Mouse (Mus musculus): Measurements from ENCODE around the gene Msl1.

Gene Msl1

DNA sequence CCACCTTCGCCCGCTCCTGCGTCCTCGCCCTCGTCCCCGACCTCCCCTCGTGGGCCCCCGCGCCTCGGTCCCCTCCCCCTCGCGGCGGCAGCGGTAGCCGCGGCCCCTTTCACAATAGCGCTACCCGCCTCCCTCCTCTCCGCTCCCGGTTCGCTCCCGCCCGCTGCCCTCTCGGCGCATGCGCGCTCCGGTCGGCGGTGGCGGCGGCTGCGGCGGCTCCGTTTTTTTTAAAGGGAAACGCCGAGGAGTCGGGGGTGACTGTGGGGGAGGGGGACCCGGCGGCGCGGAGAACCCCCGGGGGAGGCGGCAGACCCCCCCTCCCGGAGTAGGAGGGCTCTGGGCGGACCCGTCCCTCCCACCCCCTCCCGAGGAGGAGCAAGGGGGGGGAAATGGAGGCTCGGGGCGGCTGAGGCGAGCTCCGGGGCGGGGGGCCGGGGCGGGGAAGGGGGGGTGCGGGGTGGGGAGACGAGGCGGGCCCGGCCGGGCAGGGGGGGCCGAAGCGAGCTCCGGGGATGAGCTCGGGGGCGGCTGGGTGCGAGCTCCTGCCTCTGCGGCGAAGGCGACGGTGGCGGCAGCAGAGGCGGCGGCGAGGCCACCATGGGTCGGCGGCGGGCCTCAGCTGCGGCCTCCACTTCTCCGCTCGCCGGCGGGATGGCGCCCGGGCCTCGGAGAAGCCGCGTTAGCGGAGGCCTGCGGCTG, at the start of gene Msl1:
Gene Msl1 (plus strand): TSS at position 502 of the 699 bp plus-strand sequence.
- in situ Hi-C loops (cut with MboI; ENCODE audit: unreplicated experiment in 2 of 2), result no loop called here

DNA sequence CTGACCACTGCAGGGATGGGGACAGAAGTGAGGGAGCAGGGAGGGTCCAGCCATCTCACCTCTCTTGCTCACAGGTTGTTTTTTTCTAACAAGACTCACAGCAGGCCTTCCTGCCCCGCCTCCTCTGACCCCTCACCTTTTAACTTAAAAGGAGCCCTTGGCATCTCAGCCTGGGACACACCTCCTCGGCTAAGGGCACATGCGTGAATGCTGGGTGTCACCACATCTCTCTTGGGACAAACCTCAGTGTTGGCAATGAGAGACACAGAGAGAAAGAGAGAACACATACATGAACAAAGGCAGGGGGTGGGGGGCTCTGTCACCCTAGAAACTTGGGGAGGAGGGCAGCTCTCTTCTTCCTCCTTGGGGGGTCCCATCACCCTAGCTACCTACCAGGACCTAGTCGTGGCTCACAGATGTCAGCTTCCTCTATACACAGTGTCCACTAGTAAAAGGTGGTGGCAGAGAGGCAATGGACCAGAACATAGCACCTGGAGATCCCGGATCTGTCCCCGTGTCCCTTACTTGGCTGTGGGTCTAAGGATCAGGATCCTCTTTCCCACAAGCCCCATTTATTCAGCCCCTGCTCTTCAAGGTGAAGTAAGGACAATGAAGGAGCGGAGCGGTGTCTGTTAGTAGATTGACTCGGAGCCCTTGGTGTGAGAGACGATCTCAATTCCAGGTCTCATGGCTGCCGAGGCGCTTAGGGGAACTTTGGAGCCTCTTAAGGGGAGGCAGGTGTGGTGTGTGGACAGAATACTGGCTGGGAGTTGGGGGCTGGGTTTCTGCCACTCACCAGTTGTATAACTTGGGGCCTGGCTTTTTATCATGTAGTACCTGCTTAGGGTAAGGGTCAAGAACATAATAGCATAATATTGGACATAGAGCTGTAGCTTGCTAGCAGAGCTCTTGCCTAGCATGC, 49.1 kb upstream of the Msl1 start:
- in situ Hi-C loops (cut with MboI; ENCODE audit: unreplicated experiment in 2 of 2), result loop anchor here in 1 of 2 experiments (10.0 kb wide), 1 partner anchor 751 kb away; the partner anchor contains the start of gene Arl5c

DNA sequence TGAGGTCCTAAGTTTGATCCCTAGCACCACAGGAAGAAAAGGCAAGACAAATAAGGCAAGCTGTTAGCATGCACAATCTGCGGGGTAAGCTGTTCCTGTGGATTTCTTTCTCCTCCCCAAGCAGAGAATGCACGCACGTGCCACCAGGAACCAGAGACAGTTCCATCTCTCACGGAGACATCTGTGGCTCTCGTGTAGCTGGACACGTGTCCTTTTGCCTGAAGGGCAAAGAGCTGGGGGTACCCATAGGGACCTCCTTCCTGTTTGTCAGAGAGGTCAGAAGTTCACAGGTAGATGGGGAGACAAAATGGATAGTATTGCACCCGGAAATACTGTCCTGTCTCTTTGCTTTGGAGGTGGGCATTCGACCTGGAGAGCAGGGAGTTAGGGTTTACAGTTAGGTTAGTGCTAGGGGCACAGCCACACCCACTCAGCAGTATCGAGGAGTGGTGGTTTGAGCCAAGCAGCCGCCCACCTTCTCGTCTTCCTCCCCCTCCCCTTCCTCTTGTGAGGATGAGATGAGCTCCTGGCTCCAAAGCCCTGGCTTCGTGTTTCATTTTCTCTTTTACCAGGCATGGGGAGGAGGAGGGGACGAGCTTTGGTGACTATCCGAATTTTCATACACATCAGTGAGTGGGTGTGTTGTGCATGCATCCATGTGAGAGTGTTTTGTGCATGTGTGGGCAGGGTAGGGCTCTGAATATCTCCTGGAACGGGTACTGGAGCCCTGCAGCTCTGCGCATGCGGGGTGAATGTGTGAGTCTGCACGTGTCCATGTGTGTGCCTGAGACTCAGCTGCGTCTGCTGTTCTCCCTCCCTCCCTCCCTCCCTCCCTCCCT, 48.2 kb upstream of the Msl1 start:
- in situ Hi-C loops (cut with MboI; ENCODE audit: unreplicated experiment in 2 of 2), result loop anchor here in 1 of 2 experiments (10.0 kb wide), 1 partner anchor 752 kb away; the partner anchor contains the start of gene Arl5c

DNA sequence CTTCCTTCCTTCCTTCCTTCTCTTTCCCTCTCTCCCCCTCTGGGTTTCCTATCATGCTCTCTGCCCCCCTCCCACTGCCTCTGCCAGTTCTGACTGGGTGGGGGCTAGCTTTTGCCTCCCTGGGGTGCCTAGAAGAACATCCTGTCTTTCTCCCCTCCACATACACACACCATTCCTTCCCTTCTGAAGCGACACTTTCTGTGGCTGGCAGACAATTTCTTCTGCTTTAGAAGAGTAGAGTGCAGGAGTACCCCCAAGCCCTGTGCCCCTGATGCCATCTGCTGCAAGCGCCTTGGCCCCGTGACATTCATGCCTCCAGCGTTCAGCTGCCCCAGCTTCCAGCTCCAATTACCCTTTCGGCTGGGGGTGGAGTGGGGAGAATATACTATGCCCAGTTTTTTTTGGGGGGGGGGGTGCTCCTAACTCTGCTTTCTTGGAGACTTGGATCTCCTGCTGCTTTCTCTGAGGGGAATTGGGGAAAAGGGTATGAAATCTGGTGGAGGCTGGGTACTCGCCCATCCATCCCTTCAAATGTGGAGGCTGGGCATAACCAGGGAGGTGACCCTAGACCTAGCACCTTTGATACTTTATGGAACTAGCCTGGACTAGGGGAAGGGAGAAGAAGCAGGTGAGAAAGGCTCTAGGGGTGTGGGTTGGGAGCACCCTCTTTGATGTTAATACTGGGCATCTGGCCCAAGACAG, 47.4 kb upstream of the Msl1 start:
- in situ Hi-C loops (cut with MboI; ENCODE audit: unreplicated experiment in 2 of 2), result loop anchor here in 1 of 2 experiments (10.0 kb wide), 1 partner anchor 753 kb away; the partner anchor contains the start of gene Arl5c

DNA sequence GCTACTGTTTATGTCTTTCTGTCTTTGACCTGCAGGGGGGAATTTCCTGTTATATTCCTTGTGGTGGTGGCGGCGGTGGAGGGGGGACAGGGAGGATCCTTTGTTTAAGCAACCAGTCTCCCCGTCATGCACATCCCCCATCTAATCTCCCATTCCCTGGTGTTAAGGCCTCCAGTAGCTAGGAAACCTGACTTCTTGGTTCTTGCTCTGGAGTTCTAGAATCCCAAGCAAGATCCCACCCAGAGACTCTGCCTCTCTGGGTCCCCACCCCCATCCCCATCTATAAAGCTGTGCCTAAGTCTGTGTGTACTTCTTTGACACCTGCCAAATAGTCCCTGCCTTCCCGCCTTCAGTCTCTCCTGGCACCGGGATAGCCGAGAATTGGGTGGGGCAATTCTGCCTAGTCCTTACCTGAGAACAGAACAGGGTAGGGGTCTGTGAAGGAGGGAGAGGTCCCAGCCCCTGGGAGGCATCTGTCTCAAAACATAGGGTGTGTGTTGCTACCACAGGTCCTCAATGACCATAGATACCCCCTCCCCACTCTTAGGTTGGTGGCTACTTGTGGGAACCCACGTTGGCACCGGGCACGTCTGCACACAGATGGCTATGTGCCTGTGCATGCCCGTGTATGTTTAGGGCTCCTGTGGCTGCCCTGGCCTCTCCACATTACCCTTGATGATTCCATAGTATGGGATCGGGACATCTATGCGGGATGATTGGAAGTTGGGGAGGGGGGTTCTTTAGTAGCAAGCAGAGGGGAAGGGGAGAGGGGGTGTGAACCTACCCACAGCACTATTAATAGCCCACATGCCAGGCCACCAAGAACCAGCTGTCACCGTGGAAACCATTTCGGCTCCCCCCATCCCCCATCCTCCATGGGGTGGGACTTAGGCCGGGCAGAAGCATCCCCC, 46.6 kb upstream of the Msl1 start:
- in situ Hi-C loops (cut with MboI; ENCODE audit: unreplicated experiment in 2 of 2), result loop anchor here in 1 of 2 experiments (10.0 kb wide), 1 partner anchor 754 kb away; the partner anchor contains the start of gene Arl5c

DNA sequence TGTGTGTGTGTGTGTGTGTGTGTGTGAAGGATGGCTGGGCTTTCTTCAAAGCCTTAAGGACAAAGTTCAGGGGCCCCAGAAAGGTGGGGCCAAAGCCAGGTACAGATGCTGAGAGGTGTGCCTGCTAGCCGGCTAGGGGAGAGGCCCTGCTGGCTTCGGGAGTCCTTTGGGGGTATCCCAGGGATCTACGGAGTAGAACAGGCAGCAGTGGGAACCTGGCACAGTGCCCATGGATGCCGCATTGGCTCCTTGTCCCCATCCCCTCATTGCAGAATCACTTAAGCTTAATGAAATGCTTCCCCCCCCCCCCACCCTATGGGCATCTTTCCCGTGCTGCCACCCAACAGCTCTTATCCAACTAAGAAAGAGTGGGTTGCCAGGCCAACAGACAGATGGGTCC, 45.6 kb upstream of the Msl1 start:
- in situ Hi-C loops (cut with MboI; ENCODE audit: unreplicated experiment in 2 of 2), result loop anchor here in 1 of 2 experiments (10.0 kb wide), 1 partner anchor 755 kb away; the partner anchor contains the start of gene Arl5c

- in situ Hi-C loops (cut with MboI; ENCODE audit: unreplicated experiment in 2 of 2), result no loop called here
These were observed 44.7 kb upstream of the Msl1 start for GRCm38 (mm10) chr11:98750351-98751201.

- in situ Hi-C loops (cut with MboI; ENCODE audit: unreplicated experiment in 2 of 2), result no loop called here
These were observed 44.0 kb upstream of the Msl1 start for GRCm38 (mm10) chr11:98751221-98751782.

DNA sequence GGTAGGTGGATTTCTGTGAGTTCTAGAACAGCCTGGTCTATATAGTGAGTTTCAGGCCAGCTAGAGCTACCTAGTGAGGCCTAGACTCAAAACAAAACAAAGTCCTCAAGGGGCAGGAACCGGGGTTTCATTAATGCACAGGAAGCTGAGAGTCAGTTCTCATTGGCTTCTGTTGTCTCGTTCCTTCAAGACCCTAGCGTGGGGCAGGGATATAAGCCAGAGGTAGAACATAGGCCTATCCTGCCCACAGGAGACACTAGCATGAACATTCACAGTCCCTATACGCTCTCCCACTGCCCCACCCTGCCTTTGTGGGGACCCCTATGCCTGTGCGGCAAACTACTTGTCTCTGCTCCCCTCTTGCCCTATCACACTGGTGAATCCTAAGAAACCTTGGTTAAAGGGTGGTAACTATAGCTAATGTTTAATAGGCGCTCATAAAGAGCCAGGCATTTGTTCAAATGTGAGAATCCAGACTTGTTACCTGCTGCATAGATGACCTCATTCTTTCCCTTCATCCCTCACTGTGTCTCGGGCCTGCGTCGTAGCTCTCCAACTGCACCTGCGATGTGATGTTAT, 42.7 kb upstream of the Msl1 start:
- in situ Hi-C loops (cut with MboI; ENCODE audit: unreplicated experiment in 2 of 2), result no loop called here

DNA sequence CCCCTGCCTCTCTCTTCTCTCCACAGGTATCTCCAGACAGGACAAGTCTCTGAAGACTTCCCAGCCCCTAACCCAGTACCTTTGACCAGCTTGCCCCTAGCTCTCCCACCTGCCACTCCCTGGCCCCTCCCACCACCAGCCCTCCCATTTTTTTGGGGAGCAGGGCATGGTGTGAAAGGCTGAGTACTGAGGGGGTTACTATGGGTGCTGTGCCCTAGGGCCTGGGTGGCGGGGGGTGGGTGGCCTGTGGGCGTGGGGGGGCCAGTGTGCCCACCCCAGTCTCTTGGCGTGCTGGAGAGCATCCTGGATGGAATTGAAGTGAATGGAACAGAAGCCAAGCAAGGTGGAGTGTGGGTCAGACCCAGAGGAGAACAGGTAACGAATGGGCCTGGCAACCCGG, 42.1 kb upstream of the Msl1 start:
- in situ Hi-C loops (cut with MboI; ENCODE audit: unreplicated experiment in 2 of 2), result no loop called here

- in situ Hi-C loops (cut with MboI; ENCODE audit: unreplicated experiment in 2 of 2), result no loop called here
These were observed 41.1 kb upstream of the Msl1 start for GRCm38 (mm10) chr11:98754151-98754620.

GRCm38 (mm10) chr11:98754621-98755181, 40.6 kb upstream of the Msl1 start:
- in situ Hi-C loops (cut with MboI; ENCODE audit: unreplicated experiment in 2 of 2), result no loop called here

- in situ Hi-C loops (cut with MboI; ENCODE audit: unreplicated experiment in 2 of 2), result no loop called here
These were observed 39.5 kb upstream of the Msl1 start for GRCm38 (mm10) chr11:98755726-98756380.

DNA sequence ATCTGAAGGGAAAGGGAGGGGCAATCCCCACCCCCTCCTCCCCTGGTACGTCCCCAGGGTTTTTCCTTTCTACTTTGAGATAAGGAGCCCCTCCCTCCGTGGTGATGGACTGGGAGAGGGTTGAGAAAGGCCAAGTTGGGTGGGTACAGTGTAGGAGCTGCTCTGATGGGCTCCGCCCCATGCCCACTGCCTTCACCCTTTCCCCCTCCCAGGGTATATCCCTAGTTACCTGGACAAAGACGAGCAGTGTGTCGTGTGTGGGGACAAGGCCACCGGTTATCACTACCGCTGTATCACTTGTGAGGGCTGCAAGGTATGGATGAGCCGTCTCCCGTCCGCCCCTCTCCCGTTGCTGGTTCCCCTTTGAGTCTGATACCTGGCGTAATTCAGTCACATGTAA, 38.6 kb upstream of the Msl1 start:
- in situ Hi-C loops (cut with MboI; ENCODE audit: unreplicated experiment in 2 of 2), result no loop called here

DNA sequence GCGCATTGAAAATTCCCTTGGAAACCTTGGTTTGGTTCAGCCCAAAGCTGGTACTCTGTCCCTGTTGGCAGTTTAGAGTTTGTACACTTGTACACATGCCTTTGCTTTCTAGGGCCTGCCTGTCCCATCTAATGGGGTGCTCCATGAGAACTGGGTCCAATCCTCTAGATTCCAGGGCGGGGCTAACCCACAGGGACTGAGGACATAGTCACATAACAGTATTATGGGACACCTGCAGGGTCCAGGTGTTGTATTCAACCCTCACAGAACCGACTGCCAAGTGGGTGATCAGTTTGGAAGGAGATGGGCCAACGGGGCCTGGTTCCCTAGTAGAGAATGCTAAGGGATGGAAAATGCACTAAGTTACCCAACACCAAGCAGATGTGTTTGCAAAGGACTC, 33.4 kb upstream of the Msl1 start:
- in situ Hi-C loops (cut with MboI; ENCODE audit: unreplicated experiment in 2 of 2), result no loop called here

DNA sequence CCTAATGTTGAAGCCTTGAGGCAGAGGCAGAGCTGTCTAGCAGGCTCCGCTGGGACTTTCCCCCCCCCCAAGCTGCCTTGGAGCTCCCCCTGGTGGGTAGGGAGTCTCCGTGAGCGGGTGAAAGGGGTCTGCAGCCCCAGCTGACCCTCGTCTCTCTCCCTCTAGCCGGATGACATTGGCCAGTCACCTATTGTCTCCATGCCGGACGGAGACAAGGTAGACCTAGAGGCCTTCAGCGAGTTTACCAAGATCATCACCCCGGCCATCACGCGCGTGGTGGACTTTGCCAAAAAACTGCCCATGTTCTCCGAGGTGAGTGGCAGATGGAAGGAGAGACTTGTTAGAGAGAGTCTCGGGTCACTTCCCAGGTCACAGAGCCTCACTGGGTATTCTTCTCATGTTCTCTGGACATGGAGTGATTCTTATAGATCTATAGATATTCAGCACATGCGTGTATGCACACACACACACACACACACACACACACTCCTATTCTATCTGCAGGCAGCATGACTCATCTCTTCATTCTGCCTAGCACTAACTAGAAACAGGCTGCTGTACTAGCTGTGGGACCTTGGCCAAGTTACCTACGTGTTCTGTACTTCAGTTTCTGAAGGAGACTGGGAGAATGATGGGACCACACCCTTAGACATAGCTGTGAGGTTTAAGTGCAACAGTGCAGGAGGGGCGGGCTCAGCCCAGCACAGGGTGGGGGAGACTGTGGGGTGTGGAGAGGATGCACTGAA, 32.4 kb upstream of the Msl1 start:
- in situ Hi-C loops (cut with MboI; ENCODE audit: unreplicated experiment in 2 of 2), result no loop called here
